Mouse (Mus musculus): ENCODE results near the gene Apol9a. TPM values are rescaled to one million over a fixed set of nuclear protein-coding genes. Genes with fewer than 3 reads are reported as not detected.
"Not testable (repeated sequence)": the region's sequence is repeated elsewhere in the genome, so short reads cannot be mapped to it uniquely, and the experiment has no call there.

Apol9a gene
- polyA plus RNA-seq (2016; fragmentation: Nextera tagmentation; extraction: Ambion mirVana), result 0.04 TPM in 1 of 2 replicates, not detected in the other

GRCm38 (mm10) chr15:77411035-77411434 lies at the start of gene Apol9a:
Apol9a (minus strand) TSS chr15:77411135.
- H3K27ac ChIP-seq; H3K4me3 ChIP-seq; H3K4me1 ChIP-seq (replicated peaks); H3K27me3 ChIP-seq (ENCODE audit: insufficient read depth, poor library complexity, severe bottlenecking); H3K36me3 ChIP-seq; H3K9me3 ChIP-seq; DNase-seq (ENCODE audit: low spot score): not testable (repeated sequence)
- 87% methylated on average over 1 of the region's 4 CpGs for WGBS

GRCm38 (mm10) chr15:77449927-77450326 lies 39.0 kb upstream of the Apol9a start:
- H3K27me3 ChIP-seq (ENCODE audit: insufficient read depth, poor library complexity, severe bottlenecking); H3K4me3 ChIP-seq; H3K27ac ChIP-seq; H3K36me3 ChIP-seq; H3K4me1 ChIP-seq (replicated peaks); H3K9me3 ChIP-seq: not testable (repeated sequence)
- WGBS, result 58% methylated on average over 10 of the region's 10 CpGs
- DNase-seq (ENCODE audit: low spot score), result peak; percentile 4

- not testable (repeated sequence) for H3K27me3 ChIP-seq (ENCODE audit: insufficient read depth, poor library complexity, severe bottlenecking); DNase-seq (ENCODE audit: low spot score); H3K4me3 ChIP-seq; H3K9me3 ChIP-seq; H3K4me1 ChIP-seq (replicated peaks); H3K36me3 ChIP-seq; H3K27ac ChIP-seq
- WGBS, result 91% methylated on average over 2 of the region's 2 CpGs
These were observed 36.5 kb upstream of the Apol9a start, which contains the start of gene Apol7b for GRCm38 (mm10) chr15:77447392-77447791. Apol7b (minus strand) TSS chr15:77447492.

- DNase-seq (ENCODE audit: low spot score); H3K27ac ChIP-seq; H3K4me3 ChIP-seq; H3K36me3 ChIP-seq; H3K9me3 ChIP-seq; H3K4me1 ChIP-seq (replicated peaks); H3K27me3 ChIP-seq (ENCODE audit: insufficient read depth, poor library complexity, severe bottlenecking): not testable (repeated sequence)
- WGBS, result 70% methylated on average over 1 of the region's 1 CpGs
These were observed 34.7 kb upstream of the Apol9a start for GRCm38 (mm10) chr15:77445668-77446067.

- DNase-seq (ENCODE audit: low spot score); H3K36me3 ChIP-seq; H3K4me3 ChIP-seq; H3K4me1 ChIP-seq (replicated peaks); H3K27ac ChIP-seq; H3K27me3 ChIP-seq (ENCODE audit: insufficient read depth, poor library complexity, severe bottlenecking); H3K9me3 ChIP-seq: not testable (repeated sequence)
- 87% methylated on average over 8 of the region's 8 CpGs for WGBS
These were observed 33.8 kb upstream of the Apol9a start for GRCm38 (mm10) chr15:77444746-77445145.

- 66% methylated on average over 9 of the region's 10 CpGs for WGBS
- not testable (repeated sequence) for H3K9me3 ChIP-seq; DNase-seq (ENCODE audit: low spot score); H3K4me1 ChIP-seq (replicated peaks); H3K27me3 ChIP-seq (ENCODE audit: insufficient read depth, poor library complexity, severe bottlenecking); H3K27ac ChIP-seq; H3K36me3 ChIP-seq; H3K4me3 ChIP-seq
These were observed 17.9 kb upstream of the Apol9a start for GRCm38 (mm10) chr15:77428690-77429448.

- WGBS, result 76% methylated on average over 5 of the region's 7 CpGs
- not testable (repeated sequence) for H3K27me3 ChIP-seq (ENCODE audit: insufficient read depth, poor library complexity, severe bottlenecking); H3K36me3 ChIP-seq
These were observed 12.0 kb upstream of the Apol9a start for GRCm38 (mm10) chr15:77422925-77423324.

GRCm38 (mm10) chr15:77419657-77420056 lies 8.7 kb upstream of the Apol9a start:
- H3K4me1 ChIP-seq (replicated peaks); DNase-seq (ENCODE audit: low spot score); H3K27me3 ChIP-seq (ENCODE audit: insufficient read depth, poor library complexity, severe bottlenecking); H3K4me3 ChIP-seq; H3K27ac ChIP-seq; H3K9me3 ChIP-seq; H3K36me3 ChIP-seq: not testable (repeated sequence)
- no CpG with 5 or more reads among the region's 3 CpGs for WGBS

More at GRCm38 (mm10) chr15:77422925-77423324, 12.0 kb upstream of the Apol9a start:
- not testable (repeated sequence) for H3K27ac ChIP-seq; H3K4me1 ChIP-seq (replicated peaks); DNase-seq (ENCODE audit: low spot score); H3K4me3 ChIP-seq; H3K9me3 ChIP-seq

- DNase-seq (ENCODE audit: low spot score); H3K4me3 ChIP-seq; H3K27ac ChIP-seq; H3K36me3 ChIP-seq; H3K27me3 ChIP-seq (ENCODE audit: insufficient read depth, poor library complexity, severe bottlenecking); H3K9me3 ChIP-seq; H3K4me1 ChIP-seq (replicated peaks): not testable (repeated sequence)
- 15% methylated on average over 5 of the region's 10 CpGs for WGBS
These were observed 5.9 kb upstream of the Apol9a start for GRCm38 (mm10) chr15:77416655-77417333.

GRCm38 (mm10) chr15:77415653-77416052 lies 4.7 kb upstream of the Apol9a start:
- H3K27me3 ChIP-seq (ENCODE audit: insufficient read depth, poor library complexity, severe bottlenecking), result not testable (repeated sequence)

GRCm38 (mm10) chr15:77412695-77413094 lies 1.8 kb upstream of the Apol9a start:
- H3K27me3 ChIP-seq (ENCODE audit: insufficient read depth, poor library complexity, severe bottlenecking); H3K9me3 ChIP-seq; H3K36me3 ChIP-seq; H3K27ac ChIP-seq; DNase-seq (ENCODE audit: low spot score); H3K4me1 ChIP-seq (replicated peaks); H3K4me3 ChIP-seq: not testable (repeated sequence)
- 34% methylated on average over 4 of the region's 4 CpGs for WGBS

More at GRCm38 (mm10) chr15:77415653-77416052, 4.7 kb upstream of the Apol9a start:
- not testable (repeated sequence) for H3K4me1 ChIP-seq (replicated peaks); H3K9me3 ChIP-seq; H3K4me3 ChIP-seq; H3K27ac ChIP-seq; DNase-seq (ENCODE audit: low spot score); H3K36me3 ChIP-seq
- WGBS, result 80% methylated on average over 2 of the region's 2 CpGs

GRCm38 (mm10) chr15:77406370-77406769 lies 4.6 kb downstream of the Apol9a start:
- not testable (repeated sequence) for H3K36me3 ChIP-seq; H3K27me3 ChIP-seq (ENCODE audit: insufficient read depth, poor library complexity, severe bottlenecking); DNase-seq (ENCODE audit: low spot score); H3K27ac ChIP-seq; H3K4me1 ChIP-seq (replicated peaks); H3K4me3 ChIP-seq; H3K9me3 ChIP-seq
- 94% methylated on average over 10 of the region's 10 CpGs for WGBS

- not testable (repeated sequence) for H3K4me1 ChIP-seq (replicated peaks); H3K9me3 ChIP-seq; H3K36me3 ChIP-seq; H3K27me3 ChIP-seq (ENCODE audit: insufficient read depth, poor library complexity, severe bottlenecking); H3K27ac ChIP-seq; H3K4me3 ChIP-seq
- peak; percentile 18 for DNase-seq (ENCODE audit: low spot score)
- WGBS, result 63% methylated on average over 9 of the region's 9 CpGs
These were observed 11.9 kb downstream of the Apol9a start, which contains the start of gene Apol7a for GRCm38 (mm10) chr15:77399027-77399426. Apol7a (minus strand) TSS chr15:77399110.

Data from hindbrain, embryonic 10.5 days (tissue).